Mouse (Mus musculus): Measurements from ENCODE around the gene Eif2a. TPM values are rescaled to one million over a fixed set of nuclear protein-coding genes. Genes with fewer than 3 reads are reported as not detected.
"Not testable (repeated sequence)": the region's sequence is repeated elsewhere in the genome, so short reads cannot be mapped to it uniquely, and the experiment has no call there.

Gene Eif2a
- polyA plus RNA-seq, 1 experiment = 10.9 TPM

DNA sequence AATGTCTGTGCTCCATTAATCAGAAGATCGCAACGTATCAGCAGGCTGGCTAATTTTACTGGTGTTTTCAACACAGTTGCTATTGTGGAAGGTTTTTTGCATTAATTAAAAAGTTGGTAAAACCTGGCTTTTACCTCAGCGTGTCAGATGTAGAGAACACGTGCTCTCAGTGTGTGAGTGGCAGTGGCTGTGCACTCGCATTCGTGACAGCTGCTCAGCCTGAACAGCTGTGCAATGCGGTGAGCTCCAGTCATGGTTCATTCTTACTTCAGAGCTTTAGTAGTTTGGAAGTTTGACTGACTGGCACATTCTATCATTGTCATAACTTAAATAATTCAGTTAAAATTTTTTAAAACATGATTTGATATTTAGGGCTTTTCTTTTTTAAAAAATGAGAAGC lies 67.0 kb downstream of the Eif2a start:
- 90% methylated on average over 7 of the region's 7 CpGs for WGBS
- DNase-seq (ENCODE audit: low read depth, low spot score) = not testable (repeated sequence)

DNA sequence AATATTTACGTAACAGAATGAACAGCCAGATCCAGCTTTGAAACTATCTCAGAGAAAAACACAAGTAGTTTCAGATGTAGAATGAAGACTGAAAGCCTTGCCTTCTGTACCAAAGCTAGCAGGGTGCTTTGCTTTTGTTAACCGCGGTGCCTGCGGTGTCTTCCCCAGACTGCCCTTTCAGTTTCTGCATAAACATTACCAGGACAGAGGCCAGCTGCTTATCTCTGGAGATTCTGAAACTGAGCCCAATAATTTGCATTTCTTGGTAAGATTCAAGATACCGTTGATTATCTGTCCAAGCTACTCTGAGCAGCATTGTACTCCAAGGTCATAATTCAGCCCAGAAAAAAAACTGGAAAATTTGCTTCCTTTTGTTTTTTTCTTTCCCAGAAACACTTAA lies 68.0 kb downstream of the Eif2a start:
- DNase-seq (ENCODE audit: low read depth, low spot score) = no peak
- 68% methylated on average over 5 of the region's 5 CpGs for WGBS

Other genes with a start within 250 kb of the Eif2a start
- 4.2 and 8.6 TPM in 2 replicates for gene Tsc22d2, start 111.1 kb upstream of the Eif2a start, polyA plus RNA-seq (2012; rRNA removed)
- 41.4 and 53.2 TPM in 2 replicates for gene Serp1, start 71 bp downstream of the Eif2a start, polyA plus RNA-seq (2012; rRNA removed)
- gene Selenot, start 50.8 kb downstream of the Eif2a start, polyA plus RNA-seq (2012; rRNA removed) = 49.8 and 55.4 TPM in 2 replicates
- not detected in 2 replicates for gene Erich6, start 111.4 kb downstream of the Eif2a start, polyA plus RNA-seq (2012; rRNA removed)
- gene Siah2, start 166.6 kb downstream of the Eif2a start, polyA plus RNA-seq (2012; rRNA removed) = 11.2 and 12.6 TPM in 2 replicates

All from large intestine, adult 2 months (tissue).